Mouse (Mus musculus) forebrain, embryonic 15.5 days (tissue): Measurements from ENCODE around the gene Ccdc51. TPM values are rescaled to one million over a fixed set of nuclear protein-coding genes. Genes with fewer than 3 reads are reported as not detected.

Experiments used
- ATAC-seq: fragments of 200-750 bp; cut with Nextera tagmentation; replicated peaks from 2 replicates; pipeline ENCODE4 v1.8.0; 2017; ENCODE audit warnings: mild to moderate bottlenecking, moderate TSS enrichment, moderate library complexity
- H3K27ac ChIP-seq: fragments of 300-500 bp; sonication (generic); replicated peaks from 2 replicates; pipeline ENCODE4 v1.5.1; 2015; ENCODE audit warnings: mild to moderate bottlenecking, inconsistent platforms
- H3K27me3 ChIP-seq: fragments of 300-500 bp; sonication (generic); 2 replicates; pipeline ENCODE4 v1.6.1; 2015; ENCODE audit warnings: inconsistent platforms
- H3K36me3 ChIP-seq: fragments of 300-500 bp; sonication (generic); 2 replicates; pipeline ENCODE4 v1.6.1; 2015; ENCODE audit warnings: mild to moderate bottlenecking, inconsistent platforms
- H3K4me1 ChIP-seq: fragments of 300-500 bp; sonication (generic); 2 replicates; pipeline ENCODE4 v1.6.1; 2015; ENCODE audit warnings: inconsistent platforms
- H3K4me2 ChIP-seq: fragments of 300-500 bp; sonication (generic); replicated peaks from 2 replicates; pipeline ENCODE4 v1.6.1; 2015; ENCODE audit warnings: mild to moderate bottlenecking, inconsistent platforms
- H3K4me3 ChIP-seq: fragments of 300-500 bp; sonication (generic); 2 replicates; pipeline ENCODE4 v1.5.1; 2015; ENCODE audit warnings: mild to moderate bottlenecking, inconsistent platforms
- H3K9ac ChIP-seq: fragments of 300-500 bp; sonication (generic); replicated peaks from 2 replicates; pipeline ENCODE4 v1.6.1; 2015; ENCODE audit warnings: mild to moderate bottlenecking, inconsistent platforms
- H3K9me3 ChIP-seq: fragments of 300-500 bp; sonication (generic); 2 replicates; pipeline ENCODE4 v1.6.1; 2016; ENCODE audit warnings: inconsistent platforms
- WGBS: fragments of 180-500 bp; shearing (Covaris S2); methylation state at CpG from one replicate; pipeline ENCODE4 v1.1.7; 2015; ENCODE audit warnings: mixed read lengths; 5-methylcytosine and 5-hydroxymethylcytosine counted together
- polyA plus RNA-seq: library from polyadenylated mRNA; unstranded; fragments of >200 nt; fragmentation: Nextera tagmentation; extraction: Ambion mirVana; gene quantifications from 2 replicates; pipeline ENCODE4 v1.2.1, GENCODE M21; 2015

Ccdc51 gene
- polyA plus RNA-seq, 1 experiment from 2014 or later: 17.3 TPM

DNA sequence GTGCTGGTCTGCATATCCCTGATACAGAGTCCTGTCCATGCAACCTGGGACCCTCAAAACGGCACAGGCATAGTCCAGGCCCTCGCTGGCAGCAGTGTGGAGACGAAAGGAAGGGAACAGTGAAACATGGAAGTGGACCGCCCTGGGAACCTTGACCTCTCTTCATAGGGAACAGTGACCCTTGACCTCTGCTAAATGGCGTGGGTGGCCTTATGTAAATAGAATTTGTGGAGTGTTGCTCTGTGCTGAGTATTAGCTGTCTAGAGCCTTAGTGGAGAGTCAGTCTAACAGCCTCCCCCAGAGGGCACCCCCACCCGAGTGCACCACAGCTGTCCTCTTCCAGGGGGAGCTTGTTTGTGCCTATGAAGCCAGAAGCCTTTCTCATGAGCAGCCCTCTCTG lies 10.5 kb downstream of the Ccdc51 start:
- Histone ChIP-seq H3K4me3 (no peak overlapping the region), H3K4me1 (peaks cover 37% of the 10 kb centered on the region), H3K4me2 (no peak overlapping the region), H3K9me3 (no peaks in the 10 kb centered on the region), H3K27ac (no peak overlapping the region), H3K27me3 (no peaks in the 10 kb centered on the region), H3K9ac (no peak overlapping the region), H3K36me3 (peaks cover 11% of the 10 kb centered on the region)
- ATAC-seq: no peak
- 62% methylated on average over 6 of the region's 6 CpGs for WGBS

DNA sequence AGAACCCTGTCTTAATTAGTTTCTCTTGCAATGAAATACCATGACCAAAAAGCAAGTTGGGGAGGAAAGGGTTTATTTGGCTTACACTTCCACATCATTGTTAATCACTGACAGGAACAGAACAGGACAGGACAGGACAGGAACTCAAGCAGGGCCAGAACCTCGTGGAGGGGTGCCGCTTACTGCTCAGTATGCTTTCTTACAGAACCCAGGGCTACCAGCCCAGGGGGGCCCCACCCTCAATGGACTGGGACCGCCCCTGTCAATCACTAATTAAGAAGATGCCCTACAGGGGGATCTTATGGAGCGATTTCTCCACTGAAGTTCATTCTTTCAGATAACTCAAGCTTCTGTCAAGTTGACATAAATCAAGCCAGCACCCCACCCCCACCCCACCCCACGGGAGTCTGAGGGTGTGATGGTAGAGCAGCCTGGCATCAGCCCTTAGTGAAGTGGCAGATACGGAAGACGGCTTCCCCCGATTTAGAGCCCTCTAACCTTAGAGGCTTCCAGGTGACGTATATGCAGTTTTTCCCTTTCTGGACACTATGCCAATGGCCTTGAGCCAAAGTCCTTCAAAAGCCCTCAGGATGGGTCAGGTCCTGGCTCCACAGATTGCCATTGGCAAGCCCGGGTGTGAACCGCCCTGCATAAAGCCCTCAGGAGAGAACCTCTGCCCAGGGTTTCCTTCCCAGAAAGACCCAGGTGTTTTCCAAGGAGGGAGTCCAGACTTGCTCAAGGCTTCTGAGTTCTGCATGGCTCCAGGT lies 11.7 kb downstream of the Ccdc51 start:
- peaks cover 11% of the 10 kb centered on the region for H3K36me3 ChIP-seq
- H3K27me3 ChIP-seq: no peaks in the 10 kb centered on the region
- peak overlapping the region; percentile 91 for H3K4me2 ChIP-seq
- ATAC-seq: no peak
- no peaks in the 10 kb centered on the region for H3K9me3 ChIP-seq
- peak overlapping the region; percentile 89 for H3K9ac ChIP-seq
- peaks cover 45% of the 10 kb centered on the region for H3K4me1 ChIP-seq
- H3K4me3 ChIP-seq: peak overlapping the region; percentile 65
- H3K27ac ChIP-seq: peak overlapping the region; percentile 100
- WGBS: 13% methylated on average over 11 of the region's 11 CpGs

DNA sequence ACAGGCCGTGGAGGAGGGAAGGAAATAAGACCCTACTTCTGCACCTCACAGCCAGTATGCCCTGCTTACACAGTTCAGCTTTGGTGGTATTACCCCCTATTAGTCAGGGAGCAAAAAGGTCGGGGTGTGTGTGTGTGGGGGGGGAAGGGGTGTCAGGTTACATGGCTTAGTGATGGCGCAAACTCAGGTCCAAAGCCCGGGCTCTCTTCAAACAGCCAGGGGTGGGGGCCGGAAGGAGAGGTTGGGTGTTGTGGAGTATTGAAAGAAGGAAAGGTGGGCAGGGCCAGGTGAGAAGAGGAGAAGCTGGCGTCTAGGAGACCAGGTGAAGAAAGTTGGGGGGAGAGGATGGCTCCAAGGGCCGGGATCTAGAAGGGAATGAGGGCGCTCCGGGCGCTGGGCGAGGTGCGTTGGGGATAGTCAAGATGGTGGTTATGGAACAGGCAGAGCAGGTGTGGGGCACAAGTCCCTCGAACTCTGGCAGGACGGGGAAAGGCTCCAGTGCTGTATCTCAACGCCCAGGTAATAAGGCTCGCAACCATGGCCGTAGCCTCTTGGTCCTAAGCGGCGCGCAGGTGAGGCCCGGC lies 12.4 kb downstream of the Ccdc51 start:
- peak overlapping the region; percentile 65 for H3K4me3 ChIP-seq
- H3K36me3 ChIP-seq: peaks cover 11% of the 10 kb centered on the region
- H3K9me3 ChIP-seq: no peaks in the 10 kb centered on the region
- H3K4me1 ChIP-seq: peaks cover 51% of the 10 kb centered on the region
- H3K27ac ChIP-seq: peak overlapping the region; percentile 100
- H3K27me3 ChIP-seq: no peaks in the 10 kb centered on the region
- H3K9ac ChIP-seq: peak overlapping the region; percentile 89
- peak; percentile 20; the same call in 1 of the 2 replicates for ATAC-seq
- H3K4me2 ChIP-seq: peak overlapping the region; percentile 91
- WGBS: 1% methylated on average over 21 of the region's 21 CpGs

DNA sequence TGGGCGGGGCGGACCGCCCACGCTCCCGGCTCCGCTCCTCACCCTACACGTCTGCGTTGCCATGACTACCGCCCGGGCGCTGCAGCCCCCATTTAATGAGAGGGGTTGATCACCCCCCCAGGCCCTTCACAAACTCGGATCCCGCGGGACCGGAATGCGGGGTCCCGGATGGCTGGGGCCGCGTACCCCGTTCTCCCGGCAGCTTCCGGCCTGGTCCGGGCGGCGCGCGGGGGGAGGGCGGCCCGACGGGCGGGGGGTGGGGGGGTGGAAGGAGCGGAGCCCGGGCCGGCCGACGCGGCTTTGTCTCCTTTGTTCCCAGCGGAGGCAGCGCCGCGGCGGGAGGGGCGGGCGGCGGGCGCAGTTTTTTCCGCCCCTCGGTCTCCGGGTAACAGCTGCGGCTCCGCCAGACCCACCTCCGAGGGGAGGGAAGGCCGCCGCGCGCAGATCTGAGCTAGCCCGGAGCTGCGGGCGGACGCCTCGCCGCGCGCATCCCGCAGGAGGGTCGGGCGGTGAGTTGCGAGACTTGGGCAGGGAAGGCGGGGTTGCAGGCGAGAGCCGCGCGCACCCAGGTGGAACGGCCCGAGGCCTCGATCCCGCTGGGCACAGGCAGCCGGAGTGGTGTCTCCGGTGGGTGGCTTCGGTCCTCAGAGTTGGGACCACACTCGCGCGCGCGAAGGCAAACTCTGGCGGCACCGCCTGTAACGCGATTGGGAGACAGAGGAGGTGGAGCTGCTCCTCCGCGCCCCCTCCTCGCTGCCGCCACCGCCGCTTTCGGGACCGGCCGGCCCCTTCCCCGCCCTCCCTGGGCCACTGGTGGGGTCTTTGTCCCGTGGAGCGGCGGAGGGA lies 13.1 kb downstream of the Ccdc51 start, which contains the start of gene Plxnb1:
Gene Plxnb1 (plus strand): TSS at position 253 of the 846 bp plus-strand sequence.
- peak within 1 kb of the TSS; percentile 91 for H3K4me2 ChIP-seq
- peak within 1 kb of the TSS; percentile 89 for H3K9ac ChIP-seq
- WGBS: under 1% methylated on average over 98 of the region's 102 CpGs
- H3K27me3 ChIP-seq: no peaks in the 10 kb centered on the region
- peaks cover 17% of the 10 kb centered on the region; the same call in 1 of the 2 replicates for H3K36me3 ChIP-seq
- ATAC-seq: peak; percentile 71
- H3K4me3 ChIP-seq: peak within 1 kb of the TSS; percentile 65
- H3K9me3 ChIP-seq: no peaks in the 10 kb centered on the region
- peaks cover 48% of the 10 kb centered on the region for H3K4me1 ChIP-seq
- H3K27ac ChIP-seq: peak within 1 kb of the TSS; percentile 100

DNA sequence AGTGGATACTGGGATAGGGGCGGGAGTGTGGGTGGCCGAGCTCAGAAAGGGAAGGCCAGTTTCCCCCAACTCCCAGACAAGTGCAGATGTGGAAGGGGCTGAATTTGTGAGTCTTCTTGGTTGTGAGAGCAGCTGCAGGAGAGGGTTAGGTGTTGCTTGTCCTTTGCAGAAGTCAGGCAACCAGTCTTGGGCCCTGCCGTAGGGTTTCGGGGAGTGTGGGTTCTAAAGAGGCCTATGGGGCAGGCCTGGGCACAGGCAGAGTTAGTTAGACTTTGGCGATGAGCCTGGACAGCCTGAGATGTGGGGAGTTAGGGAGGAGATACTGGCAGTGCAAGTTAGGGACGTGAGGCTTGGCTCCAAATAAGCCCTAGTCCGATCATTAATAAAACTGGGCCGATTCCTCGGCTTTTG lies 14.0 kb downstream of the Ccdc51 start:
- Histone ChIP-seq H3K9ac (peak overlapping the region; percentile 89), H3K9me3 (no peaks in the 10 kb centered on the region), H3K36me3 (peaks cover 20% of the 10 kb centered on the region; the same call in 1 of the 2 replicates), H3K4me1 (peaks cover 47% of the 10 kb centered on the region), H3K27ac (peak overlapping the region; percentile 100), H3K4me2 (peak overlapping the region; percentile 91), H3K27me3 (no peaks in the 10 kb centered on the region), H3K4me3 (peak overlapping the region; percentile 65)
- WGBS: 2% methylated on average over 9 of the region's 9 CpGs
- ATAC-seq: peak; percentile 12

DNA sequence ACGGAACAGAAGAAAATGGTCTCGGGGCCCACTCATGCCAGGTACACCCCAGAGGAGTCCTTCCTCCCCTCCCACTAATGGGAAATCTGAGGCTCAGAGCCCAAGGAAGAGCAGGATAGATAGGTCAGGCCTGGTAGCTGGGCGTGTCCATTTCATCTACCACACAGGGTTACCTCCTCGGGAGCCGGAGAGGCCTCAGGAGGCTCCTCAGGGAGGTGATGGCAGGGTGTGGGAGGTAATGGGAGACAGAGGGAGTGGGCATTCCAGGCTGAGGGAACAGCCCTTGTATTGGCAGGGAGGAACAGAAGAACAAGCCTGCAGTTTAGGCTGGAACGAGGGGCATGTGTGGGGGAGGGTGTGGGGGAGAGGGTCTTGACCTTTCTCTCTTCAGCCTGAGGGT lies 14.6 kb downstream of the Ccdc51 start:
- ATAC-seq: 0 out of 2 replicates have a peak, but pooled peaks have one; percentile 0
- H3K4me3 ChIP-seq: peak overlapping the region; percentile 65
- H3K27ac ChIP-seq: peak overlapping the region; percentile 100
- H3K9ac ChIP-seq: peak overlapping the region; percentile 89
- H3K9me3 ChIP-seq: no peaks in the 10 kb centered on the region
- no peaks in the 10 kb centered on the region for H3K27me3 ChIP-seq
- peaks cover 19% of the 10 kb centered on the region; the same call in 1 of the 2 replicates for H3K36me3 ChIP-seq
- 8% methylated on average over 6 of the region's 6 CpGs for WGBS
- peak overlapping the region; percentile 91 for H3K4me2 ChIP-seq
- peaks cover 47% of the 10 kb centered on the region for H3K4me1 ChIP-seq

DNA sequence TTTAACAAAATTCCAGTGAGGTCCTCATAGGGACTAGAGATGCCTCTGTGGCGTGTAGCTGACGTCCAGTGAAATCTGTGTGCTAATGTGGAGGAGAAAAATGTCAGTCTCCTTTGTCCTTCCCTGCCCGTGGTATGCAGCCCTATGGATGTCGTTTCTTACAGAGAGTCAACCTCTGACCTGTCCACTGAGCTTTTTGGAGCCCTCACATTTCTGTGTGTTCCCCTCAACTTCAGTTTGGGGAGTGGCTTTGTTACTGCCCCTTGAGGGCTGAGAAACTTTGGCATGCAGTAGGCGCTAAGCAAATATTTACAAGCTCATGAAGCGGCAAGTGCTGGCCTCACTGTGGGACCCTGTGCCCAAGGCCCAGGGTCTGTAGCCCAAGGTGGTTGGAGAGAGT lies 15.0 kb downstream of the Ccdc51 start:
- Histone ChIP-seq H3K27ac (peak overlapping the region; percentile 100), H3K4me3 (peak overlapping the region; percentile 65), H3K4me2 (peak overlapping the region; percentile 91), H3K27me3 (no peaks in the 10 kb centered on the region), H3K4me1 (peaks cover 47% of the 10 kb centered on the region), H3K36me3 (peaks cover 22% of the 10 kb centered on the region), H3K9ac (peak overlapping the region; percentile 89), H3K9me3 (no peaks in the 10 kb centered on the region)
- ATAC-seq: no peak
- WGBS: 10% methylated on average over 6 of the region's 6 CpGs

DNA sequence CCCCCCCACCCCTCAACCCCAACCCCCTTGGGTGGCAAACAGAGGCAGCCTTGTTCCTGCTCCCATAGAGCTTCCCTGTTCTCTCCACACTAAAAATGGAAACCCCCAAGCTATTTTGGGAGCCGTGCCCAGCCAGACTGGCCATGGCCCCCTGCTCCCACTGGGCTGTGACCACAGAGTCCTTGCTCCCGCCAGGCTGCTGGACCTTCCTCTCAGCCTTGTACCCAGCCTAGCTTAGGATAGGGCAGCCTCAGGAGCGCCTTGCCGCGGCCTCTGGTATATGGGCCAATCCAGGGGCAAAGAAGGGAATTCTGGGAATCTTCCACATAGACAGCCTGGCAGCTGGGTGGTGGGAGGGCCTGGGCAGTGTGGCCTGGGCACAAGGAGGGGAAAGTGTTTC lies 15.5 kb downstream of the Ccdc51 start:
- Histone ChIP-seq H3K27me3 (no peaks in the 10 kb centered on the region), H3K36me3 (peaks cover 25% of the 10 kb centered on the region), H3K27ac (peak overlapping the region; percentile 100), H3K4me3 (peak overlapping the region; percentile 65), H3K9ac (peak overlapping the region; percentile 89), H3K4me1 (peaks cover 47% of the 10 kb centered on the region), H3K9me3 (no peaks in the 10 kb centered on the region), H3K4me2 (peak overlapping the region; percentile 91)
- WGBS: 38% methylated on average over 5 of the region's 5 CpGs
- 0 out of 2 replicates have a peak, but pooled peaks have one; percentile 4 for ATAC-seq

DNA sequence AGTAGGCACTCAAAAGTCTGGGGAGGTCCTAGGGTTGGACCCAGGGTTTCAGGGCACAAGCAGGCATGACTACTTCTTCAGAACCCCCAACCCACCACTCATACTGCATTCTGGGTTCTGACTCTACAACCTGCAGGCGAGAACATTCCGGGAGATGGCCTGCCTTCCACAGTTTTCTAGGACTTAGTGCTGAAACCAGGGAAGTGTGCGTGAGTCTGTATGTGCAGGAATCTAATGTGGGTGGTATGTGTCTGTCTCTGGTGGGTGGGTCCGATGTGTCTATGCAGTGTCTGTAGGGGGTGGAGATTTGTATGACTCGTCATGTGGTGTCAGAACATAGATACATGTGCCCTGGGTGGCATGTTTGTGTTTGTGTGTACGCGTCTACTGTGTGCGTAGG lies 16.1 kb downstream of the Ccdc51 start:
- Histone ChIP-seq H3K27me3 (no peaks in the 10 kb centered on the region), H3K9me3 (no peaks in the 10 kb centered on the region), H3K4me2 (peak overlapping the region; percentile 91), H3K4me1 (peaks cover 47% of the 10 kb centered on the region), H3K4me3 (peak overlapping the region; percentile 65; the same call in 1 of the 2 replicates), H3K9ac (no peak overlapping the region), H3K27ac (peak overlapping the region; percentile 100), H3K36me3 (peaks cover 29% of the 10 kb centered on the region)
- ATAC-seq: no peak
- 77% methylated on average over 8 of the region's 8 CpGs for WGBS

DNA sequence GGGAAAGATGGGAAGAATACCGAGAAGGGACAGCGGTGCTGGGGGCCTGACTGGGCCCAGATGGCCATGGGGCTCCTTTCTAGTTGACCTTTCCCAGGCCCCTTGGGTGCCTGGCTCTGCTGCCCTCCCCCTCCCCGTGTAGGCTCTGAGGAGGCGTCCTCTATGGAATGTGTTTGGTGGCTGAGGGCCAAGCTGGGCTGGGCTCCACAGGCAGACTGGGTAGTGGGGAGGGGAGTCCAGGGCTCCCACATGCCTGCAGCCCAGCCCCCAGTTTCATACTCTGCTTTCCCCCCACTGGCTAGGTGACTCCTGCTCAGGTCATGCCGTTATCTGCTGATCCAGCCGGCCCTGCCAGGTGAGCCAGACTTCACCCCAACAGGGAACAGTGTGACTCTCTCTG lies 16.7 kb downstream of the Ccdc51 start:
- Histone ChIP-seq H3K9ac (0 out of 2 replicates have a peak overlapping the region, but pooled peaks have one; percentile 2), H3K27me3 (no peaks in the 10 kb centered on the region), H3K4me2 (peak overlapping the region; percentile 91), H3K9me3 (no peaks in the 10 kb centered on the region), H3K4me3 (peak overlapping the region; percentile 65; the same call in 1 of the 2 replicates), H3K36me3 (peaks cover 33% of the 10 kb centered on the region), H3K4me1 (peaks cover 42% of the 10 kb centered on the region), H3K27ac (peak overlapping the region; percentile 100)
- ATAC-seq: no peak
- 43% methylated on average over 4 of the region's 6 CpGs for WGBS

DNA sequence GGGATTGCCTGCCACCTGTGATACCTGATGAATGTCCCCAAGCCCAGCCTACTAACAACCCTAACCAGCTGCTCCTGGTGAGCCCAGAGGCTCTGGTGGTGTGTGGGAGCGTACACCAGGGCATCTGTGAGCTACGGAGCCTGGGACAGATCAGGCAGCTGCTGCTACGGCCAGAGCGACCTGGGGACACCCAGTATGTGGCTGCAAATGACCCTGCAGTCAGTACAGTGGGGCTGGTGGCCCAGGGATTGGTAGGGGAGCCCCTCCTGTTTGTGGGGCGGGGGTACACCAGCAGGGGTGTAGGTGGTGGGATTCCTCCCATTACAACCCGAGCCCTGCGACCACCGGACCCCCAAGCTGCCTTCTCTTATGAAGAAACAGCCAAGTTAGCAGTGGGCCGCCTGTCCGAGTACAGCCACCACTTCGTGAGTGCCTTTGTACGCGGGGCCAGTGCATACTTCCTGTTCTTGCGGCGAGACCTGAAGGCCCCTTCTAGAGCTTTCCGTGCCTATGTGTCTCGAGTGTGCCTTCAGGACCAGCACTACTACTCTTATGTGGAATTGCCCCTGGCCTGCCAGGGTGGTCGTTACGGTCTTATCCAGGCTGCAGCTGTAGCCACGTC lies 18.1 kb downstream of the Ccdc51 start:
- peaks cover 47% of the 10 kb centered on the region for H3K36me3 ChIP-seq
- H3K9me3 ChIP-seq: no peaks in the 10 kb centered on the region
- H3K9ac ChIP-seq: no peak overlapping the region
- no peak overlapping the region for H3K4me2 ChIP-seq
- no peak overlapping the region for H3K27ac ChIP-seq
- H3K4me1 ChIP-seq: peaks cover 41% of the 10 kb centered on the region
- H3K27me3 ChIP-seq: no peaks in the 10 kb centered on the region
- H3K4me3 ChIP-seq: no peak overlapping the region
- ATAC-seq: no peak
- WGBS: 92% methylated on average over 20 of the region's 20 CpGs
